Mouse (Mus musculus): ENCODE data around the gene Rtl5. TPM values are rescaled to one million over a fixed set of nuclear protein-coding genes. Genes with fewer than 3 reads are reported as not detected.

Gene Rtl5
- polyA plus RNA-seq (2012; rRNA removed): 62.3 and 81.0 TPM in 2 replicates

GRCm38 (mm10) chrX:102070591-102071471 lies at the start of gene Rtl5:
Rtl5 (minus strand) TSS chrX:102071304.

GRCm38 (mm10) chrX:102119042-102119864 lies 48.1 kb upstream of the Rtl5 start, which contains the start of gene Pin4:
Pin4 (plus strand) TSS chrX:102119447.

Other genes with a start within 250 kb of the Rtl5 start
- gene Nhsl2, start 221.9 kb downstream of the Rtl5 start, polyA plus RNA-seq (2012; rRNA removed): 2.2 and 3.3 TPM in 2 replicates
- 59.2 and 66.8 TPM in 2 replicates for gene Pin4, start 48.1 kb upstream of the Rtl5 start, polyA plus RNA-seq (2012; rRNA removed)
- 2.7 and 3.1 TPM in 2 replicates for gene Ercc6l, start 85.8 kb upstream of the Rtl5 start, polyA plus RNA-seq (2012; rRNA removed)
- gene Rps4x, start 118.1 kb upstream of the Rtl5 start, polyA plus RNA-seq (2012; rRNA removed): 1,117 and 1,158 TPM in 2 replicates
- 11.0 and 13.7 TPM in 2 replicates for gene Cited1, start 180.9 kb upstream of the Rtl5 start, polyA plus RNA-seq (2012; rRNA removed)